Comparison of ENCODE assay signal across 7 mouse cellular contexts in genomic region chr7:120634711-120635361, GRCm38 (mm10). TPM values are rescaled to one million over a fixed set of nuclear protein-coding genes. Genes with fewer than 3 reads are reported as not detected.
DNase-seq lines count a peak whose midpoint lies in the region; ATAC-seq lines count a peak whose summit lies in the region.

Gene Uqcrc2 (plus strand): TSS chr7:120635176.

- ATAC-seq in granulocyte monocyte progenitor cell, adult 5-6 weeks (replicated peaks; ENCODE audit: poor library complexity, severe bottlenecking): peak; percentile 94
- ATAC-seq in midbrain, embryonic 13.5 days: peak; percentile 100

- peak within 1 kb of the TSS; percentile 96 for H3K9ac ChIP-seq in midbrain, embryonic 13.5 days (replicated peaks)

- H3K27ac ChIP-seq in embryonic facial prominence, embryonic 10.5 days (replicated peaks): peak within 1 kb of the TSS; percentile 91
- peak within 1 kb of the TSS; percentile 92 for H3K27ac ChIP-seq in limb, embryonic 10.5 days
- peak within 1 kb of the TSS; percentile 88 for H3K27ac ChIP-seq in midbrain, embryonic 13.5 days

- peak; percentile 92 for DNase-seq in adrenal gland, postnatal 10 days
- DNase-seq in embryonic facial prominence, embryonic 10.5 days (ENCODE audit: low spot score): peak; percentile 94
- peak; percentile 83 for DNase-seq in kidney, adult 11 months
- DNase-seq in limb, embryonic 10.5 days (ENCODE audit: low spot score): peak; percentile 90
- DNase-seq in spleen, adult 12 weeks (ENCODE audit: low spot score): peak; percentile 83

- H3K27me3 ChIP-seq in embryonic facial prominence, embryonic 10.5 days (replicated peaks; ENCODE audit: low read depth, poor library complexity, severe bottlenecking): no peaks in the 10 kb centered on the region
- no peaks in the 10 kb centered on the region for H3K27me3 ChIP-seq in limb, embryonic 10.5 days (ENCODE audit: low read depth, poor library complexity, severe bottlenecking)
- H3K27me3 ChIP-seq in midbrain, embryonic 13.5 days: no peaks in the 10 kb centered on the region

- peak within 1 kb of the TSS; percentile 78 for H3K4me3 ChIP-seq in embryonic facial prominence, embryonic 10.5 days
- peak within 1 kb of the TSS; percentile 86 for H3K4me3 ChIP-seq in limb, embryonic 10.5 days
- H3K4me3 ChIP-seq in midbrain, embryonic 13.5 days (replicated peaks): peak within 1 kb of the TSS; percentile 92

- H3K36me3 ChIP-seq in embryonic facial prominence, embryonic 10.5 days (replicated peaks): peaks cover 27% of the 10 kb centered on the region
- H3K36me3 ChIP-seq in limb, embryonic 10.5 days: peaks cover 25% of the 10 kb centered on the region
- peaks cover 13% of the 10 kb centered on the region for H3K36me3 ChIP-seq in midbrain, embryonic 13.5 days

- H3K4me2 ChIP-seq in midbrain, embryonic 13.5 days (replicated peaks): peak within 1 kb of the TSS; percentile 93

- H3K4me1 ChIP-seq in embryonic facial prominence, embryonic 10.5 days: peaks cover 17% of the 10 kb centered on the region
- H3K4me1 ChIP-seq in limb, embryonic 10.5 days: peaks cover 14% of the 10 kb centered on the region
- peaks cover 22% of the 10 kb centered on the region for H3K4me1 ChIP-seq in midbrain, embryonic 13.5 days (replicated peaks)

- under 1% methylated on average over 45 of the region's 45 CpGs for WGBS in embryonic facial prominence, embryonic 10.5 days
- WGBS in limb, embryonic 10.5 days: under 1% methylated on average over 45 of the region's 45 CpGs
- WGBS in midbrain, embryonic 13.5 days: under 1% methylated on average over 45 of the region's 45 CpGs

- H3K9me3 ChIP-seq in embryonic facial prominence, embryonic 10.5 days: no peaks in the 10 kb centered on the region
- no peaks in the 10 kb centered on the region for H3K9me3 ChIP-seq in limb, embryonic 10.5 days (replicated peaks)
- no peaks in the 10 kb centered on the region for H3K9me3 ChIP-seq in midbrain, embryonic 13.5 days

RNA-seq across cellular contexts. Expression of gene Uqcrc2, which starts in this region (rescaled TPM):
- 100 to 1,000 TPM; 743 to 828 TPM for total RNA-seq in adrenal gland, postnatal 10 days (2021)
- 175 and 186 TPM in 2 replicates for polyA plus RNA-seq in embryonic facial prominence, embryonic 10.5 days (2016; fragmentation: Nextera tagmentation; extraction: Ambion mirVana)
- total RNA-seq in granulocyte monocyte progenitor cell, adult 5-6 weeks (2014; fragmentation: Nextera tagmentation): 156 and 193 TPM in 2 replicates
- 141 and 174 TPM in 2 replicates for total RNA-seq in granulocyte monocyte progenitor cell, adult 5-6 weeks (2017)
- polyA plus RNA-seq in limb, embryonic 10.5 days (2016; fragmentation: Nextera tagmentation; extraction: Ambion mirVana): 187 and 190 TPM in 2 replicates
- 195 and 203 TPM in 2 replicates for polyA plus RNA-seq in midbrain, embryonic 13.5 days (2015; fragmentation: Nextera tagmentation; extraction: Ambion mirVana)

Comparison
In these comparisons a context has a peak if more than half of its experiments do, and no peak if none do; other contexts are left out.
1. Peak in every context shown above with its lines: DNase-seq, ATAC-seq, H3K4me3 ChIP-seq and H3K27ac ChIP-seq.